Mouse (Mus musculus): ENCODE results near the gene Dop1b.
"Not testable (repeated sequence)": the region's sequence is repeated elsewhere in the genome, so short reads cannot be mapped to it uniquely, and the experiment has no call there.

The Dop1b gene

DNA sequence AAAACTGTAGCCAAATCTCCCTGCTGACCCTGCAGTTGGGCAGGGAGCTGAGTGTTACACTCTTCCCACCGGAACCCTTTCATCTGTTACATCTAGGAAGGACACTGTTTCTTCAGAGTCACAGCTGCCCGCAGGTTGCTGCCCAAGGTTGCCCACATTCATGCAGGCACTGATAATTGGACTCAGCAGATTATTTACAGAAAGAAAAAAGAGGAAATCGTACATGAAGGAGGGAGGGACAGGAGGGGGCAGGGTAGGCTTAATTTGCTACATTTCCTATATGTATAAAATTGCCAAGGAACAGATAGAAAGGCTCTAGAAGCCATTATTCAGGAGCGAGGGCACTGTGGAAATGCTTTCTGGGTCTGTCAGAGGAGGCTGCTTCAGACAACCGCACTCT is 44.9 kb downstream of the Dop1b start:
- DNase-seq (ENCODE audit: low spot score) = no peak

DNA sequence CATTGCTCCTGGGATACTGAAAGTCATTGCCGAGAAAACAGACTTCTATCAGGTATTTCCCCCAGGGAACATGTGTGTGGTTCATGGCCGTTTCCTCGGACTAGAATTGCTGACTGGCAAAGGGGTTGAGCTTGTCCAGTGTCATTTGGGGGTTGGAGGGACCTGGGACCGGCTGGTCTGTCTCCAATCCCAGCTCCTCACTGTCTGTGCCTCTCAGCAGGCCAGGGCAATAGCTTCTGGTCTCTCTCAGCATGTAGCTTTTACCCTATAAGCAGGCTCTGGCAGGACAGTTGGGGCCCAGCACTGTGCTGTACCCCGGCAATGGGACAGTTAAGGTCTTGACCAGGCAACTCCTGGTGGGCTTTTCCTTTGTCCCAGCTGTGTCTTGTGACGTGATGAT is 51.7 kb downstream of the Dop1b start:
- no peak for DNase-seq (ENCODE audit: low spot score)

DNA sequence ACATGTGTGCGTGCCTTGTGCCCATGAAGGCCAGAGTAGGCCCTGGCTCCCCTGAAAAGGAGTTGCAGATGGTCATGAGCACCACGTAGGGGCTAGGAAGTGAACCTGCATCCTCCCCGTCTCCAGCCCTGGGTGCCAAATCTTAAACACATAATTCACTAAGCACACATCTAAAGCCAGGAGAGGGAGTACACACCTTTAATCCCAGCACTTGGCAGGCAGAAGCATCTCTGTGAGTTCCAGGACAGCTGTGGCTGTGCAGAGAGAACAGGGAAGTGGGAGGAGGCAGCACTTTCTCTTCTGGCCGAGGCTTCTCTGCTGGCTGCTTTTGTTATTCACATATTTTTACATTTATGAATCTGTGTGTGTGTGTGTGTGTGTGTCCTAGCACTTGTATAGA is 52.9 kb downstream of the Dop1b start:
- no peak for DNase-seq (ENCODE audit: low spot score)

GRCm38 (mm10) chr16:93766956-93767355 is 55.3 kb downstream of the Dop1b start:
- no peak for DNase-seq (ENCODE audit: low spot score)

- DNase-seq (ENCODE audit: low spot score) = no peak
These were observed 55.8 kb downstream of the Dop1b start for GRCm38 (mm10) chr16:93767548-93767947.

DNA sequence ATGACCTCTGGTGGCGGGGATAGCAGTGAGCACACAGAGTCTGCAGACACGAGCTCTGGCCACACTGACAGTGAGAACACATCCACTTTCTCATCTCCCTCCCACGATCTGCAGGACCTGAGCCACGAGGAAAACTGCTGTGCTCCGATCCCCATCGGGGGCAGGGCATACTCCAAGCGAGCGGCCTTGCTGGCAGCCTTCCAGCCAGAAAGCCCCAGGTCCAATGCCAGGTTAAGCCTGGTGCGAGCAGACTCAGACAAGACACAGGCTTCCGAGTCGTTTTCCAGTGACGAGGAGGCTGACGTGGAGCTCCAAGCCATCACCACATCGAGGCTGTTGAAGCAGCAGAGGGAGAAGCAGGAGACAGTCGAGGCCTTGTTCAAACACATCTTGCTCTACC is 57.9 kb downstream of the Dop1b start:
- no peak for DNase-seq (ENCODE audit: low spot score)

GRCm38 (mm10) chr16:93770271-93770926 is 58.7 kb downstream of the Dop1b start:
- no peak for DNase-seq (ENCODE audit: low spot score)

DNA sequence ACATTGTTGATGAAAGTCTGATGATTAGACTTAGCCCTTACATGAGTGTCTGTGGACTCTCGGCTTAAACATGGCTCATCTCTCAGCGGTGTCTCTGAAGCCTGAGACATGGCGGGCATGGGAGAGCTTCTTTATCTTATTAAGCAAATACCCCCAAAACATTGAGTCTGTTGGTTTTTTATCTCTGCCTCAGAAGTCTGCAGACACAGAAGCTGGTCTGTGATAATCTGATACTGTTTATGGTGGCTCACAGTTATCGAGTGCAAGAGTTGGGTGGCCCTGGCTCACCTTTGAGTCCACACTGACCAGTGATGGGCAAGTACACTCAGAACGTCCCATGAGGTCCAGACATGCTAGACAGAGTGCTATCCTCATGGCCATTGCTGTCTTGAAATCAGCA is 63.0 kb downstream of the Dop1b start:
- DNase-seq (ENCODE audit: low spot score) = no peak

- no peak for DNase-seq (ENCODE audit: low spot score)
These were observed 64.8 kb downstream of the Dop1b start for GRCm38 (mm10) chr16:93776468-93776867.

GRCm38 (mm10) chr16:93777247-93777999 is 65.7 kb downstream of the Dop1b start:
- DNase-seq (ENCODE audit: low spot score) = no peak

- DNase-seq (ENCODE audit: low spot score) = not testable (repeated sequence)
These were observed 66.7 kb downstream of the Dop1b start for GRCm38 (mm10) chr16:93778393-93778792.

DNA sequence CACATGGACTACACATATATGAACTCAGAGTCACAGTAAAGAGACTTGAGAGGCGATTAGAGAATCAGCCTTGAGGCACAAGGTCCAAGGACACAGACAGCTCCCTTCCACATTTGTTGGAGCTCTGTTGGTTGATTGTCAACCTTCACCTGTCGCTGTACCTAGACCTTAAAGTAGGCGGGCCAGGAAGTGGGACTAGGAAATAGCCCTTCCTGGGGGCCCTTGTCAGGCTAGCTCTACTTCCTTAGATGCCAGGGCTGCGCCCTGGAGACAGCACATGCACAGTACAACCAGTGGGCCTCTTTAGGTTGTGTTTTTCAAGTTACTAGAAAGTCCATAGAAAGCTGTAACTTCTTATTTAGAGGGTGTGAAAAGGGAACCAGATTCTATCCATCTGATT is 67.8 kb downstream of the Dop1b start:
- no peak for DNase-seq (ENCODE audit: low spot score)

GRCm38 (mm10) chr16:93780660-93781479 is 69.2 kb downstream of the Dop1b start:
- DNase-seq (ENCODE audit: low spot score) = no peak

DNA sequence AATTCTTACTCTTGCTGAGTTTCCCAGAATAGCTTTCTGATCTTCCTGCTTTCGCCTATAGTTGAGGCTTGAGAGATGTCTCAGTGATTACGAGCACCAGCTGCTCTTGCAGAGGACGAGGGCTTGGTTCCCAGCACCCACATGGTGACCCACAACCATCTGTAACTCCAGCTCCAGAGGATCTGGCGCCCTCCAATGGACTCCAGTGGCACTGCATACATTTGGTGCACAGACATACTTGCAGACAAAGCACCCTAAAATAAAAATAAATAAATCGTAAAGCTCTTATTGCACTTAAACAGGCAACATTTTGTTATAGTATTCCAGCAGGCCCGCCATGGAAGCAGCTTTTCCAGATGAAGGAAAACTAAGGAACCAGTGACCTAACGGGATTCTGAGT is 72.5 kb downstream of the Dop1b start:
- DNase-seq (ENCODE audit: low spot score) = no peak

- DNase-seq (ENCODE audit: low spot score) = no peak
These were observed 74.1 kb downstream of the Dop1b start for GRCm38 (mm10) chr16:93785805-93786204.

DNA sequence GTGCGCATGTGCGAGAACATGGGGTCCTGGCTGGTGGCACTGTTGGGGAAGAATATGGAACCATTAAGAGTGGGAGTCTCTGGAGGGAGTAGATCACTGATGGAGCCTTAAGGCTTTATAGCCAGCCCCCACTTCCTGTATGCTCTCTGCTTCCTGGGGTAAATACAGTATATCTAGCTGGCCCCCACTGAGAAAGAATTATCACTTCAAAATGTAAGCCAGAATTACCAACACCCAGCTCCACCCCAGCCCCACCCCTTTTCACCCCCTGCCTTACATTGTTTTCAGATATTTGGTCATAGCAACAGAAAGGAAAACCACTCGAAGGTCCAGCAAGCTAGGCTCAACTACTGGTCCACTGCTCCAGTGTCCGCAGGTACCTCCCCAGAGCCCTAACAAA is 76.7 kb downstream of the Dop1b start:
- DNase-seq (ENCODE audit: low spot score) = no peak

- no peak for DNase-seq (ENCODE audit: low spot score)
These were observed 77.2 kb downstream of the Dop1b start for GRCm38 (mm10) chr16:93788881-93789280.

DNA sequence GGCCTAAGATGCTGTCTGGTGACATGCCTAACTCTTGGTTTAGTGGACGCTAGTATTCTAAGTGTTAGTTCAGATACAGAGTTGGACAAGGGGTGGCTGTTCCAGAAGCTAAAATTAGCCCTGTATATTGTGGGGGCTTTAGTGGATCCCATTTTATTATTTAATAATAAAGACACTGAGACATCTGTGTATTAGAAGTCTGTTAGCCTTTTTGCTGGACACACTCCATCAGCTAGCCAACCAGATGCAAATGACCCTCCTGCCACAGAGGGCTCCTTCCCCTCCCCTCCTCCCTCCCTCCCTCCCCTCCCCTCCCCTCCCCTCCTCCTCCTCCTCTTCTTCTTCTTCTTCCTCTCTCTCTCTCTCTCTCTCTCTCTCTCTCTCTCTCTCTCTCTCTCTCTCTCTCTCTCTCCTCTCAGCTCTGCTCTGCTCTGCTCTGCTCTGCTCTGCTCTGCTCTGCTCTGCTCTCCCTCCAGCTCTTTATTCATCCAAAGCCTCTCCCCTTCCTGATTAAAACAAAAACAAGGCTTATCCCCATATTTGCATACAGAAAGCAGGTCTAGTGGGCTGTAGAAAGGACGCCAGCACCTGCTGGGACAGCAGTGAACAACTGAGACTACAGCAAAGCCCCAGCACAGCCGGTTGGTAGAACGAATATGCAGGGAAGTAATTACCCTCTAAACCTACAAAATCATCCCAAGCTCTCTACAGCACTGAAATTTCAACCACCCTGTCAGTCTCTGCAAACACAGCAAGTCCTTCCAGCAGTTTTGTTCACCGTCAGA is 78.5 kb downstream of the Dop1b start:
- DNase-seq (ENCODE audit: low spot score) = no peak

GRCm38 (mm10) chr16:93792981-93793630 is 81.4 kb downstream of the Dop1b start:
- no peak for DNase-seq (ENCODE audit: low spot score)

DNA sequence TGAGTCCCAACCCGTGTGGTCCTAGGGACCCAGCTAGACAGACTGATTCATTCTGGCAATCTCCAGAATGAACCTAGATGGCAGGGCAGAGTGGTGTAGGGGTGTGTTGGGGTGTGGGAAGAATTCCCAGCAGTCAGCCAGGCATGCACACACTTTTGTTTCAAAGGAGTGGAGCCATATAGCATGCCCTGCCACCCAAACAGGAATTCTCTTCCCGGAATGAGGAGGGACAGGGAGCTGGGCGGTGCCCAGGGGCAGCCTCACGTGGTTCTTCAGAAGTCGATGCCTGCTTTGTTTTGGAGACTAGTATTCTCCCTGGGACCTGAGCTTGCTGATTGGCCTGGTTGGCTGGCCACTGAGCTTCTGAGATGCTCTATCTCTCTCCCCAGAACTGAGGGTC is 83.1 kb downstream of the Dop1b start:
- no peak for DNase-seq (ENCODE audit: low spot score)

- no peak for DNase-seq (ENCODE audit: low spot score)
These were observed 83.7 kb downstream of the Dop1b start for GRCm38 (mm10) chr16:93795391-93795790.

All from layer of hippocampus, adult 9-10 months (tissue).